Mouse (Mus musculus) intestine, embryonic 14.5 days (tissue): Measurements from ENCODE around the gene Cd274. TPM values are rescaled to one million over a fixed set of nuclear protein-coding genes. Genes with fewer than 3 reads are reported as not detected.

Source experiments
- ATAC-seq: fragments of 200-750 bp; cut with Nextera tagmentation; replicated peaks from 2 replicates; pipeline ENCODE4 v1.8.0; 2017; ENCODE audit warnings: low read depth, moderate number of reproducible peaks, moderate TSS enrichment, moderate library complexity; ENCODE audit not compliant: low FRiP score, low TSS enrichment
- DNase-seq: peaks from one replicate; pipeline ENCODE4 v3.0.0-alpha.2; 2018; ENCODE audit warnings: low spot score
- H3K27ac ChIP-seq: fragments of 300-500 bp; sonication (generic); 2 replicates; pipeline ENCODE4 v1.5.1; 2014; ENCODE audit warnings: low read depth, mild to moderate bottlenecking, control low read depth
- H3K27me3 ChIP-seq: fragments of 300-500 bp; sonication (generic); replicated peaks from 2 replicates; pipeline ENCODE4 v1.6.1; 2014; ENCODE audit warnings: low read length, control low read depth; ENCODE audit not compliant: control insufficient read depth, insufficient read depth
- H3K36me3 ChIP-seq: fragments of 300-500 bp; sonication (generic); 2 replicates; pipeline ENCODE4 v1.6.1; 2014; ENCODE audit warnings: low read length, control low read depth; ENCODE audit not compliant: control insufficient read depth, insufficient read depth
- H3K4me1 ChIP-seq: fragments of 300-500 bp; sonication (generic); replicated peaks from 2 replicates; pipeline ENCODE4 v1.6.1; 2014; ENCODE audit warnings: low read length, control low read depth, mixed read lengths; ENCODE audit not compliant: control insufficient read depth, insufficient read depth
- H3K4me2 ChIP-seq: fragments of 300-500 bp; sonication (generic); 2 replicates; pipeline ENCODE4 v1.6.1; 2014; ENCODE audit warnings: low read length
- H3K4me3 ChIP-seq: fragments of 300-500 bp; sonication (generic); 2 replicates; pipeline ENCODE4 v1.5.1; 2014; ENCODE audit warnings: low read depth, low read length, control low read depth, mixed read lengths
- H3K9ac ChIP-seq: fragments of 300-500 bp; sonication (generic); 2 replicates; pipeline ENCODE4 v1.6.1; 2014; ENCODE audit warnings: mild to moderate bottlenecking, low read length
- H3K9me3 ChIP-seq: fragments of 300-500 bp; sonication (generic); 2 replicates; pipeline ENCODE4 v1.6.1; 2016; ENCODE audit warnings: low read length, control low read depth; ENCODE audit not compliant: control insufficient read depth
- WGBS: fragments of 180-500 bp; shearing (Covaris S2); extraction: QIAGEN DNeasy Blood & Tissue Kit; methylation state at CpG from one replicate; pipeline ENCODE4 v1.1.7; 2014; 5-methylcytosine and 5-hydroxymethylcytosine counted together
- polyA plus RNA-seq: library from polyadenylated mRNA; unstranded; fragments of >200 nt; fragmentation: Nextera tagmentation; extraction: Ambion mirVana; gene quantifications from 2 replicates; pipeline ENCODE4 v1.2.1, GENCODE M21; 2014

Gene Cd274
- polyA plus RNA-seq, 1 experiment from 2014 or later = 0.47 TPM

- Histone ChIP-seq H3K9me3 (no peaks in the 10 kb centered on the region), H3K27me3 (no peaks in the 10 kb centered on the region), H3K4me1 (peaks cover 7% of the 10 kb centered on the region; the same call in 1 of the 2 replicates), H3K4me3 (no peak overlapping the region), H3K4me2 (no peak overlapping the region), H3K27ac (no peak overlapping the region), H3K9ac (no peak overlapping the region), H3K36me3 (no peaks in the 10 kb centered on the region)
- DNase-seq = no peak
- ATAC-seq = no peak
These were observed 52.7 kb downstream of the Cd274 start for GRCm38 (mm10) chr19:29419946-29420345.

DNA sequence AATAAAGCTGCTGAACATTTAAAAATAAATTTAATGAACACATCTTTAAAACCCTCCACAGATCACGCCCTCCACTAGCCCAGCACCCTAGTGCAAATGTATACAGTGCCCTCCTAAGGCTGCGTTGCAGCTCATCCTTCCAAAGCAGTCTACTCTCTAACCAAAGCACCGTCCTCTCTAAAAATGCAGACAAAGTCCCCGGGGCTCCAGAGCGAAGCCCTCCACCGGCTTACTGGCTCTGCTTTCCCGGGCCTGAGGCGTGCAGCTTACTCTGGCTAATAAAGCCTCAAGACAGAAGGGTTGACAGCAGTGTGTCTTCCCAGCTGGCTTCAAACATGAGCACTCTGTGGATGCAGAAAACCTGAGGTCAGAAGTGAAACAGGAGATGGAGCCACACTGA lies 53.1 kb downstream of the Cd274 start:
- WGBS = 74% methylated on average over 8 of the region's 8 CpGs

GRCm38 (mm10) chr19:29422013-29422645 lies 54.9 kb downstream of the Cd274 start:
- DNase-seq (no peak), ATAC-seq (no peak)
- 88% methylated on average over 16 of the region's 16 CpGs for WGBS
- Histone ChIP-seq H3K27ac (no peak overlapping the region), H3K9me3 (no peaks in the 10 kb centered on the region), H3K4me3 (no peak overlapping the region), H3K9ac (no peak overlapping the region), H3K36me3 (no peaks in the 10 kb centered on the region), H3K4me1 (peaks cover 7% of the 10 kb centered on the region; the same call in 1 of the 2 replicates), H3K4me2 (no peak overlapping the region), H3K27me3 (no peaks in the 10 kb centered on the region)

More for the DNA sequence above, 53.1 kb downstream of the Cd274 start:
- Histone ChIP-seq H3K4me1 (peaks cover 7% of the 10 kb centered on the region; the same call in 1 of the 2 replicates), H3K27me3 (no peaks in the 10 kb centered on the region), H3K4me2 (no peak overlapping the region), H3K4me3 (no peak overlapping the region), H3K36me3 (no peaks in the 10 kb centered on the region), H3K27ac (no peak overlapping the region), H3K9me3 (no peaks in the 10 kb centered on the region), H3K9ac (no peak overlapping the region)
- no peak for ATAC-seq
- no peak for DNase-seq

DNA sequence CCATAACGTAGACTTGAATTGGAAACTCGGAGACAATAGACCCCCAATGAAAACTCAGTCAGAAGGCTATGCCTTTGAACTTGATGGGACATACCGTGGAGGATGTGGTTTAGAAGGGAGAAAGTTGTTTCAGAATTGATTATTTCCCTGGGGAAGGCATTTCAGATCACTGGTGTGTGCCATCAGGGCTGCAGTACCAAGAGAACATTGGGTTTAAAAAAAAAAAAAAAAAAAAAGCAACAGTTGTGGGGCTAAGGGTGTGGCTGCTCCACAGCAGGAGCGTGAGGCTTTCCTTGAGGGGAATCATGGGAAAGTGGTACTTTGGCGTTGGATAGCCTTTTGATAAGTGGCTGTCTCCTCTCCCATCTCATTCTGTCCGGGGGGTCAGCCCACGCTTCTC lies 55.5 kb downstream of the Cd274 start:
- Histone ChIP-seq H3K36me3 (no peaks in the 10 kb centered on the region), H3K4me2 (no peak overlapping the region), H3K27me3 (no peaks in the 10 kb centered on the region), H3K4me3 (no peak overlapping the region), H3K9me3 (no peaks in the 10 kb centered on the region), H3K9ac (no peak overlapping the region), H3K27ac (no peak overlapping the region), H3K4me1 (peaks cover 7% of the 10 kb centered on the region; the same call in 1 of the 2 replicates)
- ATAC-seq = no peak
- 85% methylated on average over 7 of the region's 7 CpGs for WGBS
- no peak for DNase-seq

DNA sequence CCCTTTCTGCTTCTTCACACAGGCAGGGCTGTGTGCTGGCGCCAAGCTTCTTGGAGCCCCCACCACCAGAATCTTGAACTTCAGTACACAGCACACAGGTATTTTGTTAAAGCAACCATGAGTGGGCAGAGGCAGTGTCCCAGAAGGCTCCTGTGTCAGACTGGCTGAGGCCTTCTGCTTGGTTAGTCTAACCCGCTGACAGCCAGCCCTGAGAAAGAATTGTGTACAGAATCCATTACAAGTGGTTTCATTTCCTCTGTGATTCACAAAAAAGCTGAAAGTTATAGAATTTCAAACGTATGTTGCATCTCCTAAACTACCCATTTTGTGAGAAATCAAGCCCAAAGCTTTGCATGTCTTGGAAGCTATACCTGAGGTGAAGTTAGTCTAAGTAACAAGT lies 63.3 kb downstream of the Cd274 start:
- H3K9me3 ChIP-seq = 0 out of 2 replicates have a peak, but pooled peaks cover 3% of the 10 kb centered on the region
- no peak for ATAC-seq

GRCm38 (mm10) chr19:29430953-29431352 lies 63.7 kb downstream of the Cd274 start:
- Histone ChIP-seq H3K4me3 (no peak overlapping the region), H3K27ac (no peak overlapping the region), H3K9me3 (0 out of 2 replicates have a peak, but pooled peaks cover 3% of the 10 kb centered on the region), H3K36me3 (no peaks in the 10 kb centered on the region), H3K9ac (no peak overlapping the region), H3K27me3 (no peaks in the 10 kb centered on the region), H3K4me2 (no peak overlapping the region), H3K4me1 (no peaks in the 10 kb centered on the region)
- ATAC-seq (no peak), DNase-seq (no peak)
- 67% methylated on average over 3 of the region's 3 CpGs for WGBS

More for the DNA sequence above, 63.3 kb downstream of the Cd274 start:
- no peak for DNase-seq
- Histone ChIP-seq H3K4me2 (no peak overlapping the region), H3K4me3 (no peak overlapping the region), H3K9ac (no peak overlapping the region), H3K27me3 (no peaks in the 10 kb centered on the region), H3K4me1 (no peaks in the 10 kb centered on the region), H3K27ac (no peak overlapping the region), H3K36me3 (no peaks in the 10 kb centered on the region)
- whole genome bisulfite sequencing = 88% methylated on average over 3 of the region's 3 CpGs

DNA sequence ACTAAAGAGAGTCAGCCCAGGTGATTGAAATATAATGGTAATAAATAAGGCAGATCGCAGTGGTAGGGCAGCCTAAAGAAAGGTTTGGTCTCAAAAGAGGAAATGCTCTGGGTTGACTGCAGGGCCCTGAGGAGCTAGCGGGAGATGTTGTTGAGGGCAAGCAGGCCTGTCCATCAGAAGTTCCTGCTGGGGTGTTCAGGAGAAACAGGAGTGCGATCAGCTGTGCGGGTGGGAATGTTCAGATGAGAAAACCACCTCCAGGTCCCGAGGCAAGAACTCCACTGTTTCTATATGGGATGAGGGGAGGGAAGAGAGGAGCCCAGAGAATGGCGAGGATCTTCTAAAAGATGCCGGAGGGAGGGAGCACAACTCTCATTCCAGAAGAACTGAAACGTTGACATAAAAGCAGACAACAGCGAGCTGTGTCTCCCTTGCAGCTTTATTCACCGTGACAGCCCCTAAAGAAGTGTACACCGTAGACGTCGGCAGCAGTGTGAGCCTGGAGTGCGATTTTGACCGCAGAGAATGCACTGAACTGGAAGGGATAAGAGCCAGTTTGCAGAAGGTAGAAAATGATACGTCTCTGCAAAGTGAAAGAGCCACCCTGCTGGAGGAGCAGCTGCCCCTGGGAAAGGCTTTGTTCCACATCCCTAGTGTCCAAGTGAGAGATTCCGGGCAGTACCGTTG lies 69.7 kb downstream of the Cd274 start:
- WGBS = 87% methylated on average over 18 of the region's 18 CpGs
- H3K27me3 ChIP-seq = no peaks in the 10 kb centered on the region
- no peak overlapping the region for H3K4me2 ChIP-seq
- no peak for ATAC-seq
- no peaks in the 10 kb centered on the region for H3K36me3 ChIP-seq
- H3K27ac ChIP-seq = no peak overlapping the region
- DNase-seq = no peak
- no peak overlapping the region for H3K9ac ChIP-seq
- no peaks in the 10 kb centered on the region for H3K4me1 ChIP-seq
- H3K9me3 ChIP-seq = no peaks in the 10 kb centered on the region
- H3K4me3 ChIP-seq = no peak overlapping the region
